Mouse (Mus musculus): ENCODE data around the gene Vasp.

Vasp gene

DNA sequence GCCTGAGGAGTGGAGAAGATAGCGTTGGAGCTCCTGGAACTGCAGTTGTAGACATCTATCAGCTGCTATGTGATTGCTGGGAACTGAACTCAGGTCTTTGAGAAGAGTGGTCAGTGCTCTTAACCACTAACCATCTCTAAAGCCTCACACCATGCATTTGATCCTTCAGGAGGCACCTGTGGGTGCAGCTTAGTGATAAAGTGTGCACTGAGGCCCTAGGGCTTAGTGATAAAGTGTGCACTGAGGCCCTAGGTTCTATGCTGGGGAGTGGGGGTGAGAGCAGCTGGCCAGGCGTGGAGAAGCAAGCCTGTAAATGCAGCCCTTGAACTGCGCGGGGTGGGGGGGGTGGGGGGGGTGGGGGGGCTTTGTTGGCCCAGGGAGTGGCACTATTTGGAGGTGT is 31.6 kb downstream of the Vasp start:
- no peak for DNase-seq (ENCODE audit: extremely low spot score, low spot score)

GRCm38 (mm10) chr7:19239423-19239822 is 32.2 kb downstream of the Vasp start:
- peak; percentile 92 for DNase-seq (ENCODE audit: extremely low spot score, low spot score)

DNA sequence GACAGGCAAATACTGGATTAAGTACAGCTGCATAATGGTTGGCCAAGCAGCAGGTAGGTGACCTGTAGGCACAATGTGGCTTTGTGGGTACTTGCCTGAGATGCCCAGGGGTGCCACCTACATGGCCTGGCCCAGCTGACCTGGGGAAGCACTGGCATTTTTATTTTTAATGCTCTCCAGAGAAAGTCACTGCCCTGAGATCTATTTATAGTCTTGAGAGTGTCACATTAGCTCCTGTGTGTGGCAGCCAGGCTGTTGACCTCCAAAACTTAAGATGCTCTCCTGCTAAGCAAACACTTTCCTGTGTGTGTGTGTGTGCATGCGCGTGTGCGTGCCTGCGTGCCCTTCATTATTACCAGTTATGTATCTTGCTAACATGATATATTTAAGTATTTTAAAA is 33.3 kb downstream of the Vasp start:
- DNase-seq (ENCODE audit: extremely low spot score, low spot score): no peak

- no peak for DNase-seq (ENCODE audit: extremely low spot score, low spot score)
Observed at GRCm38 (mm10) chr7:19236411-19236810, 35.2 kb downstream of the Vasp start.

DNA sequence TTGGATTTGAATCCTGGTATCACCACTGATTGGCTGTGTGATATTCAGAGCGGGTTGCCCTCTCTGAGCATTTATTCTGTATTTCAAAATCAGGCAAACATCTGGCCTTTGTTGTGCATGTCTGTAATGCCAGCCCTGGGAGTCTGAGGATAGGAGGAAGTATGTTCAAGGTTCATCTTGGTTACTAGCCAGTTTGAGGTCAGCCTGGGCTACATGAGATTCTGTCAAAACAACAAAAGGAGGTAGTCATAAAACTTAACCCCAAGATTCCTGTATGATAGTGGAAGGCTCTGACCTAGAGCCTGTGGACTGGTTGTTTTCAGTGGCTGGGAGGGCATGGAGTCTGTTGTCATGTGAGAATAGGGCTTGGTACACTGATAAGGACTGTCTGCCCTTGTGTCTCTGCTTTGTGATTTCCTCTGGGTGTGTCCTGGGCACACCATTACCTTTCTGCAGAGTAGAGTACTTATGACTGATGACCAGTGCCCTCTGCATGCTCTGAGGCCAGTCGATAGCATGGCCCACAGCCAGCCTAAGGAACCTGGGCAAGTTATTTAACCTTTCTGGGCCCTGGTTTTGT is 36.4 kb downstream of the Vasp start:
- no peak for DNase-seq (ENCODE audit: extremely low spot score, low spot score)

DNA sequence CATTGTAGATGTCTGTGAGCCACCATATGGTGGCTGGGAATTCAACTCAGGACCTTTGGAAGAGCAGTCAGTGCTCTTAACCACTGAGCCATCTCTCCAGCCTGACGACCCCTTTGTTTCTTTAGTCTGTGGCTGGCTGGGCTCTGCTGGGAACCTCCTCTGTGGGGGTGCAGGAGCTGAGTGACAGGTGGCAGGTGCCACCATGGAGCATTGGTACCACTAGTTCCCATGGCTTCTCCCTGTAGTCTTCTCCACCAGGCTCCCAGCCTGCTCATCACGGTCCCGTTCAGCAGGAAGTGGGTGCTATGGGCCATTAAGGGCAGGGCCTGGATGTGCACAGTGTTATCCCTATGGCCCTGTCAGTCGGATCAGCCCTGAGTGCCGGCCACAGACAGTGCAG is 37.0 kb downstream of the Vasp start:
- DNase-seq (ENCODE audit: extremely low spot score, low spot score): no peak

- no peak for DNase-seq (ENCODE audit: extremely low spot score, low spot score)
Observed at GRCm38 (mm10) chr7:19231849-19232248, 39.8 kb downstream of the Vasp start.

DNA sequence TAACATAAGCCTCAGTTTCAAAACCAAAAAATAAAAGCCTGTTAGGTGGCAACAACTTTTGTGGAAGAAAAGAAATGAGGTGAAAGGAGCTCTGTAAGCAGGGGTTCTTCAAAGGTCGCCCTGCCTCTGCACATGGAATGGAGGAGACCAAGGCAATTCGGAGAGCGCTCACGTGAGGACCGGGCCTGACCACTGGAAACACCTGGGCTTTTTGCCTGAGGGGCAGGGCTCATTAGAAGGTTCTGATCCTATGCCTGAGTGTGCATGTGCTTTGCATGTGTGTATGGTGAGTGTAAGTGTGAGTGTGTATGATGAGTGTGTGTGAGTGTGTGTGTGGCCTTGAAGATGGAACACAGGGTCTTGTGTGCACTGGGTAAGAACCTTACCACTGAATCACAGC is 40.7 kb downstream of the Vasp start:
- no peak for DNase-seq (ENCODE audit: extremely low spot score, low spot score)

GRCm38 (mm10) chr7:19230041-19230580 is 41.5 kb downstream of the Vasp start:
- no peak for DNase-seq (ENCODE audit: extremely low spot score, low spot score)

DNA sequence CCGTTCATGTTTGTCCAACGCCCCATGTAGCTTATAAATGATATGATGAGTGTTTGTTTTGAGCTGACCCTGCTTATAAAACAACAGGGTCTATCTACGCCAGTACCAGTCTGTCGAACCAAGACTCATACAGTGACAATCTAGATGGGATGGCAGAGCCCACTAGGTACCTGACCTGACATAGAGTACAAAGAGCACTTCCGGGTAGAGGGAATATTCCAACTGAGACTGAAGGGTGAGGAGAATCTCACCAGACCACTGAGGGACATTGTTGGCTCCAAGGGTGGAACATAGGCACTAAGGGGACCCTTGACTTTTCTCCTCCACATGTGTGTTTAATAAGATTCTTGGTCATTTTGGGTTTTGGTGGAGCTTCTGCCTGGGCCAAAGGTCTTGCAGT is 42.2 kb downstream of the Vasp start:
- DNase-seq (ENCODE audit: extremely low spot score, low spot score): no peak

DNA sequence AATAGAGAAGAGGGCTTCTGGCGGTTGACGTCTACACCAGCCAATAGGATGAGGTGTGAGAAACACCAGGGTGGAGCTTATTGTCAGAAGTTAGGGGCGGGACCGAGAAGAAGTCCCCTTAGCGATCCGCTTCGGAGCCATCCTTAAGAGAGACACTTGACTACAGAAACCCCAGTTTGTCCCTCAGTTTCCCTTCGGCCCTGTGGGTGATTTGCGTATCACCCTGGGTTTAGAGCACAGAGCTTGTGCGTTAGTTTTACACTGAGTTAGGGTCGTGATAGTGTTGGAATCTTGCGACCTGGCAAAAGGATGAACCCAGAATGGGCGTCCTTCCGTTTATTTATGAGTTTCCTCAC is 42.8 kb downstream of the Vasp start:
- DNase-seq (ENCODE audit: extremely low spot score, low spot score): no peak

GRCm38 (mm10) chr7:19227883-19228792 is 43.5 kb downstream of the Vasp start, which contains the start of gene Opa3:
TSS of gene Opa3 (plus strand) at chr7:19228334.
- peak; percentile 100 for DNase-seq (ENCODE audit: extremely low spot score, low spot score)

DNA sequence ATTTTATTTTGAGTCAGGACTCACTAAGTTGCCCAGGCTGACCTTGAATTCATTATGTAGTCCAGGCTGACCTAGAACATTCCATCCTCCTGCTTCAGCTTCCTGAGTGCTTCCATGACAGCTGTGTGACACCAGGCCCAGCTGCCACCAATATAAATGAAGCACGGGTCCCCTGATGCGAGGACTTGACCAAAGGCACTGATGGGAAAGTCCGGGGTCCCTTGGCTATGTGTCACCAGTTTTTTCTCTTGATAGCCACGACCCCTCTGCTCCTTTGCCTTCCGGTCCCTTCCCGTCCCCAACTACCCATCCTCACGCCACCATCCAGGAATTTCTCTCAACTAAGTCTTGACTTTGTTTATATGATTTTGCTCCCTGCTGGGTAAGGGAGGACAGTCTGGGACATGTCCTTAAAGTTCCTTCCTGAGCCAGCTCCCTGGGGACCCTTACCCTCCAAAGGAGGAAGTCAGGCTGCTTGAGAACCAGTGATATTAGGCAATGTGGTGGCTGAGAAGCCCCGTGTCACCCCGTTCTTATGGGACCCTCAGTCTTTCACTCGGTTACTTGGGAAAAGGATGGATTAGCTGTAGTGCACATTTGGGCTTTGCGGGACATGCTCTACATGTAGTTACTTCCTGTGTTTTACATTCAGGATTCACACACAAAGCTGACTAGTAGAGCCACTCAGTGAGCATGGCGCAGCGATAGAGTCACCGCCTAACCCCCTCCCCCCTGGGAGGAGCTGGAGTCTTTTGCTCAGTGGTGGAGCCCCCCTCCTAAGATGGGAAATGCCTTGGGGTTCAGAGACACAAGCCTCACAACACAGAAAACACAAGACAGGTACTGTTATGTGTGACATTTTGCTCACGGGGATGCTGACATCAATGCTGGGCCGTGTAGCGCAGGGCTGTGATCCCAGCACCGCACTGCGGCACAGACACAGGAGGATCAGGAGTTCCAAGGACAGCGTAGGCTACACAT is 44.5 kb downstream of the Vasp start:
- DNase-seq (ENCODE audit: extremely low spot score, low spot score): no peak

DNA sequence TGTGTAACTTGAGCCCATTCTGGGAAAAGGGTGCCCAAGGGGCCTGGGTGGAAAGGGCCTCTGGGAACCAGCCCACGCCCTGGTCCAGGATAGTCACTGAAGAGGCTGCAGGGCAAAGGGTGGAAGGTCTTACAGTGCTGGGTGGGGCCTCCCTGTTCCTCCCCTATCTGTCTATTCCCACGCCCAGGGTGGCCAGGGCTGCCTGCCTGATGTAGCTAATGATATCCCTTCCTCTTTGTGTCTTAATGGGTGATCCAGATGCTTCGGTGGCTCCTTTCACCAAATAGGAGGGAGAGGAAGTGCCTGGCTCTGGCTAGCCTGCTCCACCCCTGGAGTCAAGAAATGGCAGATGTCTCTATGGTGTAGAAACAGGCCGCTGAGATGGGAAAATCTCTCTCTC is 46.7 kb downstream of the Vasp start:
- DNase-seq (ENCODE audit: extremely low spot score, low spot score): no peak

GRCm38 (mm10) chr7:19222875-19223274 is 48.7 kb downstream of the Vasp start:
- no peak for DNase-seq (ENCODE audit: extremely low spot score, low spot score)

GRCm38 (mm10) chr7:19222189-19222588 is 49.4 kb downstream of the Vasp start:
- no peak for DNase-seq (ENCODE audit: extremely low spot score, low spot score)

DNA sequence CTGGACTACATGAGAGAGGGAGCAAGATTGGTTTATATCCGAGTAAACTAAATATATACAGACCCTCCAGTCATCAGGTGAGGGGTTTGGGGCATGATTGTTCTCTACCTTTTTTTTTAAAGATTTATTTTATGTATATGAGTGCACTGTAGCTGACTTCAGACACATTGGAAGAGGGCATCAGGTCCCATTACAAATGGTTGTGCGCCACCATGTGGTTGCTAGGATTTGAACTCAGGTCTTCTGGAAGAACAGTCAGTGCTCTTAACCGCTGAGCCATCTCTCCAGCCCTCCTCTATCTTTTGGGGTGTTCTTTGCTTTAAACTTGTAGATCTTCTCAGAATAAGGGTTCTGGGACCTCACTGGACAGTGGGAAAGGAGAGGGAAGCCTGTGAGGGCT is 51.6 kb downstream of the Vasp start:
- no peak for DNase-seq (ENCODE audit: extremely low spot score, low spot score)

DNA sequence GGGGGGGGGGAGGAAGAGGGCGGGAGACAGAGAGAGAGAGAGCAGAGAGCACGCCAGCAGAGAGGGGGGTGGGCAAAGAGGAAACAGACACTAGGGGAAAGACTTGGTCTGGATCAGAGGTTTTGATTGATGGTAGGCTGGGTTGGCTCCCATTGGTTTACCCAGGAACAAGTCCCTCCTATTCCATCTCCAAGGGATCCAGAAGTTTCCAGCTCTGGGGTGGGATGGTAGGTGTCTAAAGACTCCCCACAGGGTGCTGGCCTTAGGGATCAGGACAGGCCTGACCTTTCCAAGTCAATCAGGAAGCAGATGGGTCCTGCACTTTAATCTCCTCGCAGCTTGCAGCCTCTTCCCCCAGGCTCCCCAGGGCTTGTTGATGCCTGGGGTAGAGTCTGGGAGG is 53.7 kb downstream of the Vasp start:
- DNase-seq (ENCODE audit: extremely low spot score, low spot score): peak; percentile 20

DNA sequence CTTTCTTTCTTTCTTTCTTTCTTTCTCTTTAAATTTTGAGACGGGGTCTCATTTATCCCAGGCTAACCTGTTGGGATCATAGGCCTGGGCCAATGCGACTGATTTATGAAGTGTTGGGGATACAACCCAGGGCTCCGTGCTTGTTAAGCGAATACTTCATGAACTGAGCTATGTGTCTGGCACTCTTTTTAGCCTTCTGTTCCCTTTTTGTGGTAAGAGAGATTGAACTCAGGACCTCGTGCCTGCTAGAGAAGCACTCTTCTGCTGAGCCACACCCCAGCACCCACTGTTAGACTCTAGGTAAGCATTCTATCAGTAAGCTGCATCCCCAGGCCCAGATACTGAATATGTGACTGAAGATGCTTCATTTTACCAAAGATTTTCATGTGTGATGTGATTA is 54.1 kb downstream of the Vasp start:
- no peak for DNase-seq (ENCODE audit: extremely low spot score, low spot score)

- no peak for DNase-seq (ENCODE audit: extremely low spot score, low spot score)
Observed at GRCm38 (mm10) chr7:19214940-19215339, 56.7 kb downstream of the Vasp start.

GRCm38 (mm10) chr7:19214369-19214768 is 57.2 kb downstream of the Vasp start:
- DNase-seq (ENCODE audit: extremely low spot score, low spot score): no peak

- no peak for DNase-seq (ENCODE audit: extremely low spot score, low spot score)
Observed at GRCm38 (mm10) chr7:19213385-19213784, 58.2 kb downstream of the Vasp start.
